Mouse (Mus musculus) heart, embryonic 15.5 days (tissue): ENCODE data around the gene Zc3hav1. TPM values are rescaled to one million over a fixed set of nuclear protein-coding genes. Genes with fewer than 3 reads are reported as not detected.
A peak's percentile ranks its signal among the peaks of the same experiment; 100 is the strongest.

ENCODE experiments used
- ATAC-seq: fragments of 200-750 bp; cut with Nextera tagmentation; replicated peaks from 2 replicates; pipeline ENCODE4 v1.8.0; 2017; ENCODE audit warnings: low read depth, moderate TSS enrichment; ENCODE audit not compliant: insufficient number of reproducible peaks, insufficient read depth, low FRiP score
- H3K27ac ChIP-seq: fragments of 300-500 bp; sonication (generic); 2 replicates; pipeline ENCODE4 v1.5.1; 2015; ENCODE audit warnings: mild to moderate bottlenecking, inconsistent platforms
- H3K27me3 ChIP-seq: fragments of 300-500 bp; sonication (generic); 2 replicates; pipeline ENCODE4 v1.6.1; 2015; ENCODE audit warnings: inconsistent platforms
- H3K36me3 ChIP-seq: fragments of 300-500 bp; sonication (generic); 2 replicates; pipeline ENCODE4 v1.6.1; 2015; ENCODE audit warnings: mild to moderate bottlenecking, inconsistent platforms
- H3K4me1 ChIP-seq: fragments of 300-500 bp; sonication (generic); replicated peaks from 2 replicates; pipeline ENCODE4 v1.6.1; 2015; ENCODE audit warnings: inconsistent platforms
- H3K4me2 ChIP-seq: fragments of 300-500 bp; sonication (generic); 2 replicates; pipeline ENCODE4 v1.6.1; 2015; ENCODE audit warnings: inconsistent platforms, mild to moderate bottlenecking, moderate library complexity
- H3K4me3 ChIP-seq: fragments of 300-500 bp; sonication (generic); 2 replicates; pipeline ENCODE4 v1.5.1; 2015; ENCODE audit warnings: mild to moderate bottlenecking, inconsistent platforms
- H3K9ac ChIP-seq: fragments of 300-500 bp; sonication (generic); 2 replicates; pipeline ENCODE4 v1.6.1; 2015; ENCODE audit warnings: mild to moderate bottlenecking, inconsistent platforms
- H3K9me3 ChIP-seq: fragments of 300-500 bp; sonication (generic); replicated peaks from 2 replicates; pipeline ENCODE4 v1.6.1; 2016; ENCODE audit warnings: inconsistent platforms
- WGBS: fragments of 180-500 bp; shearing (Covaris S2); methylation state at CpG from one replicate; pipeline ENCODE4 v1.1.7; 2015; ENCODE audit warnings: mixed read lengths; 5-methylcytosine and 5-hydroxymethylcytosine counted together
- polyA plus RNA-seq: library from polyadenylated mRNA; unstranded; fragments of >200 nt; fragmentation: Nextera tagmentation; extraction: Ambion mirVana; gene quantifications from 2 replicates; pipeline ENCODE4 v1.2.1, GENCODE M21; 2015

The Zc3hav1 gene
- polyA plus RNA-seq, 1 experiment from 2014 or later: 7.8 TPM

DNA sequence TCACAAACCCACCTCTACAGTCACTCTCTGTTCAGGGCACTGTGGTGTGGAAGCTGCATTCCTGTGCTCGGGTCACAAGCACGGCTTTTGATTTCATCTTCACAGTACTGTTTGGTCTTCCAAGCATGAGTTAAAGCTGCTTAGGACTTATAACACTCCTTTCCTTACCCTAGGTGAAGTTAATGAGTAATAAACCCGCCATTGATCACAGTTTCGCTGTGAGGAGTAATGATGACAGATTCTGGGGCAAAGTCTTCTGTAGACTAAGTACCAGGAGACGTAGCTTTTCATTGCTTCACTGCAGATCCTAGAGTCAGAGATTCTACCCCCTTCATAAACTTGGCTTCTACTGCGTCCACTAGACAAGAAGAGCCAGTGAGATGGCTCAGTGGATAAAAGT is 19.1 kb downstream of the Zc3hav1 start:
- Histone ChIP-seq H3K4me3 (no peak overlapping the region), H3K4me2 (no peak overlapping the region), H3K27me3 (no peaks in the 10 kb centered on the region), H3K9ac (no peak overlapping the region), H3K27ac (no peak overlapping the region), H3K36me3 (peaks cover 11% of the 10 kb centered on the region; the same call in 1 of the 2 replicates), H3K9me3 (no peaks in the 10 kb centered on the region), H3K4me1 (no peaks in the 10 kb centered on the region)
- WGBS: 78% methylated on average over 6 of the region's 6 CpGs
- no peak for ATAC-seq

DNA sequence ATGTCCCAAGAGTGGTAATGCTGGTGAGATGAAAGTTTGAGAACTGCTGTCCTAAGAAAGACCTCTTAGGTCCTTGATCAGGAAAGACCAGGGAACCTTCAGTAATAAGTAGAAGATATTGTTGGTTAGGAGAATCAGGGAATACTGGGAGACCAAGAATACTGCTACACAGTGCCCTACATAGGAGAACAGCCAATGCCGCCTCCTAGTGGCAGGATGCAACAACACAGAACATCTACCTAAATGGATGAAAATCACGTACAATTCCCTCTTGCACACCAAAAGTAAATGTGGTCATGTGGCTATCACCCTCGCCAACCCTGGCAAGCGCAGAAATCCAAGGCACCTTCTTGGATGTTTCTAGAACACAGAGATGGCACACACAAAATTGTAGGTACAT is 27.8 kb downstream of the Zc3hav1 start:
- no peaks in the 10 kb centered on the region for H3K4me1 ChIP-seq
- no peak for ATAC-seq
- no peaks in the 10 kb centered on the region for H3K27me3 ChIP-seq
- H3K9ac ChIP-seq: no peak overlapping the region
- 31% methylated on average over 4 of the region's 4 CpGs for WGBS
- peaks cover 2% of the 10 kb centered on the region; the same call in 1 of the 2 replicates for H3K36me3 ChIP-seq
- no peak overlapping the region for H3K4me2 ChIP-seq
- no peak overlapping the region for H3K4me3 ChIP-seq
- no peak overlapping the region for H3K27ac ChIP-seq
- no peaks in the 10 kb centered on the region for H3K9me3 ChIP-seq

DNA sequence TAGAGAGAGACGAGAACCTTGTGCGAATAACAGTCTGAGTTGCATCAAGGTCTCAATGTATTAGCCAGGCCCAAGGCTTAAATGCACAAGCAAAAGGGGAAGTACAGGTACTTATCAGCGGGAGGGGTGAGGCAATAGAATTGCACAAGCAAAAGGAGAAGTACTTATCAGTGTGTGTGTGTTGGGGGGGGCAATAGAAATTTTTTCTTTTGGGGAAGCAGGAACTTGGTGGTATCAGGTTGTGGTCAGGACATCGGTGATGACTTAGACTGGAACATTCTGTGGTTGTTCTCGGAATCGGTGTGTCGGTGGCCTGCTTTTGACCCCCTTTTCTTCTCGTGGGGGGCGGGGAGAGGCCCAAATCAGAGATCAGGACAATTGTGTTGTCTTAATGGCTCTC is 33.8 kb downstream of the Zc3hav1 start:
- H3K4me1 ChIP-seq: no peaks in the 10 kb centered on the region
- no peak overlapping the region for H3K4me2 ChIP-seq
- no peak overlapping the region for H3K27ac ChIP-seq
- H3K27me3 ChIP-seq: no peaks in the 10 kb centered on the region
- no peak overlapping the region for H3K9ac ChIP-seq
- WGBS: 89% methylated on average over 9 of the region's 9 CpGs
- no peak for ATAC-seq
- H3K9me3 ChIP-seq: no peaks in the 10 kb centered on the region
- H3K36me3 ChIP-seq: peaks cover 8% of the 10 kb centered on the region; the same call in 1 of the 2 replicates
- H3K4me3 ChIP-seq: no peak overlapping the region

DNA sequence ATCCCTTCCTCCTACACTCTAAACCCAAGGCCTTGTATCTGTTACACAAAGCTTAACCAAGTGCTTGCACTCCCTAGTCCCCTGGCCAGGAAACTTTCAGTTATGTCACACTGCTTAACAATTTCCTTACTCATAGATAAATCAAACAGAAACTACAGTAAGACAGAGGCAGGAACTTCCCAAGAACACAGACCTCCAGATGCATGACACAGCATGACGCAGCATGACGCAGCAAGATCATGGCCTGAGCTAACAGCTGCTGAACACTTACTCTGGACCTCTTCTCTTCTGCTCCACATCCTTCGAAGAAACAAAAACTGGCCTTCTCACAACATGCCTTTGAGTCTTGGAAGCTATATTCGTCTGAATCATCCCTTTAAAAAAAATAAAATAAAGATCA is 38.4 kb downstream of the Zc3hav1 start:
- Histone ChIP-seq H3K27me3 (no peaks in the 10 kb centered on the region), H3K4me1 (no peaks in the 10 kb centered on the region), H3K9ac (no peak overlapping the region), H3K4me2 (no peak overlapping the region), H3K9me3 (no peaks in the 10 kb centered on the region), H3K36me3 (peaks cover 8% of the 10 kb centered on the region; the same call in 1 of the 2 replicates), H3K4me3 (no peak overlapping the region), H3K27ac (no peak overlapping the region)
- no peak for ATAC-seq
- 85% methylated on average over 4 of the region's 4 CpGs for WGBS

DNA sequence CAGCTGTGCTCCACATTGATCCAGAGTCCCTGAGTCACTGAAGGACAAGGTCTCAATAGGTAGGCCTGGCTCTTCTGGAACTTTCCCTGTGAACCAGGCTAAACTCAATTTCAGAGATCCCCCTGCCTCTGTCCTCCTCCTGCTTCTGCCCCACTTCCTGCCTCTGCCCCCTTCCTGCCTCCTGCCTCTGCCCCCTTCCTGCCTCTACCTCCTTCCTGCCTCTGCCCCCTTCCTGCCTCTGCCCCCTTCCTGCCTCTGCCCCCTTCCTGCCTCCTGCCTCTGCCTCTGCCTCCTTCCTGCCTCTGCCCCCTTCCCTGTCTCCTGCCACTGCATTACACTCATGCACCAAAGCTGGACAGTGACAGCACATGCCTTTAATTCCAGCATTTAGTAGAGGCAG is 44.7 kb downstream of the Zc3hav1 start:
- H3K9me3 ChIP-seq: no peaks in the 10 kb centered on the region
- ATAC-seq: no peak

DNA sequence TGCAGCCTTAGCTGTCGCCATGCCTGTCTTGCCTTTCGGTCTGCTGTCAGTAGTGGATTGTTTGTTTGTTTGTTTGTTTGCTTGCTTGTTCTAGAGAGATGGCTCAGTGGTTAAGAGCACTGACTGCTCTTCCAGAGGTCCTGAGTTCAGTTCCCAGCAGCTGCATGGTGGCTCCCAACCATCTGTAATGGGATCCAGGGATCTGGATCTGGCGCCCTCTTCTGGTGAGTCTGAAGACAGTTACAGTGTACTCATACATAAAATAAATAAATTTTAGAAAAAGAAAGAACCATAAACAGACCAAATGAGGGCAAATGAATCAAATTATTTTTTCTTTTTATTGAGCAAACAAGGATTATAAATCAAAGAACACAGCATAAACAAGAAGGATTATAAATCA is 49.4 kb downstream of the Zc3hav1 start:
- Histone ChIP-seq H3K36me3 (peaks cover 16% of the 10 kb centered on the region), H3K27me3 (no peaks in the 10 kb centered on the region), H3K4me2 (no peak overlapping the region), H3K4me3 (no peak overlapping the region), H3K4me1 (no peaks in the 10 kb centered on the region), H3K9ac (no peak overlapping the region), H3K27ac (no peak overlapping the region), H3K9me3 (0 out of 2 replicates have a peak, but pooled peaks cover 4% of the 10 kb centered on the region)
- 79% methylated on average over 3 of the region's 3 CpGs for WGBS
- ATAC-seq: no peak

More for the DNA sequence above, 44.7 kb downstream of the Zc3hav1 start:
- H3K36me3 ChIP-seq: peaks cover 12% of the 10 kb centered on the region
- H3K27ac ChIP-seq: no peak overlapping the region
- H3K9ac ChIP-seq: no peak overlapping the region
- H3K27me3 ChIP-seq: no peaks in the 10 kb centered on the region
- H3K4me3 ChIP-seq: no peak overlapping the region
- no peaks in the 10 kb centered on the region for H3K4me1 ChIP-seq
- no peak overlapping the region for H3K4me2 ChIP-seq

DNA sequence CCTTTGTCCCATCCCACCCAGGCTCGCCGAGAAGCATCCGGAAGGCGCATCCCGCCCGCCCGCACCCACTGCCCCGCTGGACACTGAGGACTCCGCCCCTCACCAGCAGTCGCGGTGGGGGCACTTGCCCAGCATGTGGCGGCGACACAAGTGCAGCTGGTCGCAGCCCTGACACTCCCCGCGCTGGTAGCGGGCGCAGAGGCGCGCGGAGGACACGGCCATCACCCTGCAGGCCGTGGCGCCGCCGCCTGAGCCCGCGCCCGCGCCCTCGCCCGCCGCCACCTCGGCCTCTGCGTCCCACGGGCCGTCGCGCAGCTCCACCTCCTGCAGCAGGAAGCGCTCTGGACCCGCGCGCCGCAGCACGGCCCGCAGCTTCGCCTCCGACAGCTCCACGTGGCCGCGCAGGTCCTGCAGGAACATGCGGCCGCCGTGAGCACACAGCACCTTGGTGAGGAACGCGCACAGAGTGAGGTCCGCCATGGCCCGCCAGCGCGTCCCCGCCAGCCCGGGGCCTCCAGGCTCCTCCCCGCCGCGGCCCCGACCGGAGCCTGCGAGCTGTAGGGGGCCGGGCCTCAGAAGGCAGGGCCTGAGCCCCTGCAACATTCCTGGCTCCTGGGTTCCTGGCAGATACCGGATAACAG is 55.5 kb downstream of the Zc3hav1 start, which contains the start of gene Zc3hav1l:
Gene Zc3hav1l (minus strand): TSS at position 499 of the 641 bp plus-strand sequence.
- Histone ChIP-seq H3K9ac (peak within 1 kb of the TSS; percentile 80), H3K4me2 (peak within 1 kb of the TSS; percentile 69), H3K4me1 (peaks cover 11% of the 10 kb centered on the region), H3K27ac (peak within 1 kb of the TSS; percentile 92), H3K27me3 (no peaks in the 10 kb centered on the region), H3K36me3 (peaks cover 32% of the 10 kb centered on the region), H3K4me3 (peak within 1 kb of the TSS; percentile 65), H3K9me3 (no peaks in the 10 kb centered on the region)
- ATAC-seq: peak; percentile 98
- WGBS: under 1% methylated on average over 70 of the region's 70 CpGs

DNA sequence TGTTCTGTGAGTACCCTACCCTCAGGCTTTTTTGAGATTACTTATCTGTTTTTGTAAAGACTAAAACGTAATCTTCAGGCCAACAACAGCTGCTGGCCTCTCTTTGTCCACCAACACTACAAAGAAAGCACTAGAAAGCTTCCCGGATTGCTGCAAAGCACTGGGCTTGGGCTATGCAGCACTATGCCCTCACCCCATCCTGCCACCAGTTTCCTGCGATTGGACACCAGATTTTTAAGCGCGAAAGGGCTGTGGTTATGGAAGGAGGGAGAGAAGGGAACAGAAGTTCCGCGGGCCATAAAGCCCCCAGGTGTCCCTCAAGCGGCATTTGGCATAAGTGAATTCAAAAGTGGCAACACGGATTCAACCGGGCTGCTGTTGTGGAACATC is 56.2 kb downstream of the Zc3hav1 start:
- 0% methylated on average over 10 of the region's 10 CpGs for WGBS
- ATAC-seq: no peak
- H3K9ac ChIP-seq: peak overlapping the region; percentile 80
- peaks cover 11% of the 10 kb centered on the region for H3K4me1 ChIP-seq
- H3K9me3 ChIP-seq: no peaks in the 10 kb centered on the region
- H3K4me3 ChIP-seq: peak overlapping the region; percentile 65
- H3K4me2 ChIP-seq: peak overlapping the region; percentile 69
- H3K27me3 ChIP-seq: no peaks in the 10 kb centered on the region
- peaks cover 35% of the 10 kb centered on the region for H3K36me3 ChIP-seq
- peak overlapping the region; percentile 92 for H3K27ac ChIP-seq

DNA sequence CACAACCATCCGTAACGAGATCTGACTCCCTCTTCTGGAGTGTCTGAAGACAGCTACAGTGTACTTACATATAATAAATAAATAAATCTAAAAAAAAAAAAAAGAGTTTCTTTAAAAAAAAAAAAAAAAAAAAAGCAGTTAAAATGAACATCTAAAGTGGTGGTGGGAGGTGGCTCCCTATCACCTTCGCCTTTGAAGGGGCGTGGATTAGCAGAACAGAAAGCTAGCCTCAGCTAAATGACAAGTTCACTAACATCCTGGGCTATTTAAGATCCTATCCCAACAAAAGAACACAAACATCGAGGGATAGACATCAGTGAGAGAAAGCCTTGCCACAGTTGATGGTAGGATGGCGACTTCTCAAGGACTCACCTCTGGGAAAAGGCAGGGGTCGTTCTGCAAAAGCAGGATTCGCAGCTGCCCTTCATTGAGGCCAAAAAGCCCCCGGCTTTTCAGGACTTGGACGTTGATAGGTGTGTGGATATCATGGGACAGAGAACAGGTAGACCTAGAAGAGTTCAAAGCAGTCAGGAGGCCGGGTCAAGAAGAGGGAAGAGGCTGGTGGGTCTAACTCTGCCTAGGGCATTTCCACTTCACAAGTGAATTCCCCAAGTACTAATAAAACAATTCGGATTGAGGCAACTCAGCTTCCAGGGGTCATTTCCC is 56.7 kb downstream of the Zc3hav1 start:
- 42% methylated on average over 12 of the region's 12 CpGs for whole genome bisulfite sequencing
- Histone ChIP-seq H3K36me3 (peaks cover 40% of the 10 kb centered on the region), H3K27ac (peak overlapping the region; percentile 92), H3K4me1 (peaks cover 11% of the 10 kb centered on the region), H3K4me3 (peak overlapping the region; percentile 65), H3K9me3 (no peaks in the 10 kb centered on the region), H3K9ac (peak overlapping the region; percentile 80), H3K27me3 (no peaks in the 10 kb centered on the region), H3K4me2 (peak overlapping the region; percentile 69)
- no peak for ATAC-seq

DNA sequence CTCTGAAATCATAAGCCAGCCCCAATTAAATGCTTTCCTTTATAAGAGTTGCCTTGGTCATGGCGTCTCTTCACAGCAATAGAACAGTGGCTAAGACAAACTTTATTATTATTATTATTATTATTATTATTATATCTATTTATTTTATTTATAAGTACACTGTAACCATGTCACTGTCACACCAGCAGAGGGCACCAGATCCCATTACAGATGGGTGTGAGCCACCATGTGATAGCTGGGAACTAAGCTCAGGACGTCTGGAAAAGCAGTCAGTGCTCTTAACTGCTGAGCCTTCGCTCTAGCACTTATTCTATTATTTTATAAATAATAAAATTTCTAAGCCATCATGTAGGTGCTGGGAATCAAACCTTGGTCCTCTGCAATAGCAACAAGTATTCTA is 60.7 kb downstream of the Zc3hav1 start:
- 73% methylated on average over 3 of the region's 3 CpGs for WGBS
- H3K4me1 ChIP-seq: peaks cover 7% of the 10 kb centered on the region
- ATAC-seq: no peak
- no peaks in the 10 kb centered on the region for H3K9me3 ChIP-seq
- no peak overlapping the region for H3K9ac ChIP-seq
- H3K36me3 ChIP-seq: peaks cover 71% of the 10 kb centered on the region
- no peak overlapping the region for H3K27ac ChIP-seq
- no peaks in the 10 kb centered on the region for H3K27me3 ChIP-seq
- H3K4me3 ChIP-seq: no peak overlapping the region
- H3K4me2 ChIP-seq: no peak overlapping the region

DNA sequence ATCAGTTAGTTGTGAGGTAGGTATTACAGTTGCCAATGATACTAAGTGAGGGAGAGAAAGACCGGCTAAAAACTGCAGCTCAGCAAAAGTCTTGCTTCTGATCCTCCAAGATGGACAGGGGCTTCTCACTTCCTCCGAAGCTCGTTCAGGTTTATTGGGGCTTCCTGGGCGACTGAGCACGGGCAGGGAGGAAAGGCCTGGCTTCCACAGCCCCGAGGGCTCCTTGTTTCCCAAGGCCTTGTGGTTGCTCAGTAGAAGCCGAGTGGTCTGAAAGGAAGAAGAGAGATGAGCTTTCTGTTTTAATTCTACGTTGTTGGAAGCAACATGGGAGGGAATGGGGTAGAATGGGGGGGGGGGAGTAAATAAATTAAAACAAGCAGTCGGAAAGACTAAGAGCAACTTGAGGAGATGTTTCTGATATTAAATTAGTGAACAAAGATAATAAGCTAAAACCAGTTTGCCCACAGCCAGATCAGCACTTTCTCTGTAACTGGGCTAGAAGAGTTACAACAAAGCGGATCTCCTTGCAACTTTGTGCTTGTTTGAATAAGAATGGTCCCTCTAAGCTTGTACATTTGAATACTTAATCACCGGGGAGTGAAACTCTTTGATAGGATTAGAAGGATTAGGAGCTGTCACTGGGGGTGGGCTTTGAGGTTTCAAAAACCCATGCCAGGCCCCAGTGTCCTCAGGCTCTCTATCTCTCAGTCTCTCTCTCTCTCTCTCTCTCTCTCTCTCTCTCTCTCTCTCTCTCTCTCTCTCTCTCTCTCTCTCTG is 61.3 kb downstream of the Zc3hav1 start:
- no peak for ATAC-seq
- peaks cover 5% of the 10 kb centered on the region for H3K4me1 ChIP-seq
- no peak overlapping the region for H3K4me3 ChIP-seq
- no peak overlapping the region for H3K4me2 ChIP-seq
- 68% methylated on average over 11 of the region's 11 CpGs for WGBS
- no peak overlapping the region for H3K9ac ChIP-seq
- H3K9me3 ChIP-seq: no peaks in the 10 kb centered on the region
- peaks cover 77% of the 10 kb centered on the region for H3K36me3 ChIP-seq
- H3K27ac ChIP-seq: no peak overlapping the region
- H3K27me3 ChIP-seq: no peaks in the 10 kb centered on the region
